Mouse (Mus musculus) MEL (cell line): ENCODE results near the gene Cabp7.

Experiments used
- CTCF ChIP-seq, 3 experiments: IDR thresholded peaks in 2 of 3; conservative IDR thresholded peaks in 1 of 3; 2 replicates each; pipeline ENCODE4 v1.5.1; 2011 to 2012; ENCODE audit warnings: low read length in 3 of 3, low read depth in 2 of 3, mild to moderate bottlenecking in 2 of 3, improper control_type of control experiment in 1 of 3, inconsistent platforms in 1 of 3, mixed read lengths in 1 of 3, moderate library complexity in 1 of 3; ENCODE audit not compliant: control insufficient read depth in 1 of 3, insufficient read depth in 1 of 3, poor library complexity in 1 of 3, severe bottlenecking in 1 of 3
- HCFC1 ChIP-seq: IDR thresholded peaks from 2 replicates; pipeline ENCODE4 v1.6.1; 2012; ENCODE audit warnings: low read depth, mild to moderate bottlenecking, inconsistent platforms, low read length, improper control_type of control experiment, moderate library complexity
- JUND ChIP-seq: IDR thresholded peaks from 2 replicates; pipeline ENCODE4 v1.6.1; 2011; ENCODE audit warnings: low read depth, mild to moderate bottlenecking, improper control_type of control experiment, low read length
- POLR2AphosphoS5 ChIP-seq: IDR thresholded peaks from 2 replicates; pipeline ENCODE4 v1.6.1; 2012; ENCODE audit warnings: low read depth, borderline replicate concordance, mild to moderate bottlenecking, inconsistent platforms, low read length, moderate library complexity, mixed read lengths
- RCOR1 ChIP-seq: IDR thresholded peaks from 2 replicates; pipeline ENCODE4 v1.6.1; 2012; ENCODE audit warnings: low read depth, mild to moderate bottlenecking, inconsistent platforms, low read length, improper control_type of control experiment
- USF1 ChIP-seq: IDR thresholded peaks from 2 replicates; pipeline ENCODE4 v1.6.1; 2014; ENCODE audit warnings: low read depth, mild to moderate bottlenecking, inconsistent platforms, low read length, improper control_type of control experiment, moderate library complexity

GRCm38 (mm10) chr11:4771756-4772155, 25.2 kb upstream of the Cabp7 start:
- TF ChIP-seq RCOR1 (no peak), HCFC1 (no peak), CTCF (IDR thresholded peaks at IDR 0.05 in 2 of 3, conservative IDR thresholded peaks at IDR 0.05 in 1 of 3; ENCODE audit: control insufficient read depth in 1 of 3, insufficient read depth in 1 of 3, low read depth in 2 of 3, low read length in 3 of 3, poor library complexity in 1 of 3, severe bottlenecking in 1 of 3) (no peak), POLR2AphosphoS5 (no peak), JUND (no peak), USF1 (no peak)
